Mouse (Mus musculus): Measurements from ENCODE around the gene Gm29133.

DNA sequence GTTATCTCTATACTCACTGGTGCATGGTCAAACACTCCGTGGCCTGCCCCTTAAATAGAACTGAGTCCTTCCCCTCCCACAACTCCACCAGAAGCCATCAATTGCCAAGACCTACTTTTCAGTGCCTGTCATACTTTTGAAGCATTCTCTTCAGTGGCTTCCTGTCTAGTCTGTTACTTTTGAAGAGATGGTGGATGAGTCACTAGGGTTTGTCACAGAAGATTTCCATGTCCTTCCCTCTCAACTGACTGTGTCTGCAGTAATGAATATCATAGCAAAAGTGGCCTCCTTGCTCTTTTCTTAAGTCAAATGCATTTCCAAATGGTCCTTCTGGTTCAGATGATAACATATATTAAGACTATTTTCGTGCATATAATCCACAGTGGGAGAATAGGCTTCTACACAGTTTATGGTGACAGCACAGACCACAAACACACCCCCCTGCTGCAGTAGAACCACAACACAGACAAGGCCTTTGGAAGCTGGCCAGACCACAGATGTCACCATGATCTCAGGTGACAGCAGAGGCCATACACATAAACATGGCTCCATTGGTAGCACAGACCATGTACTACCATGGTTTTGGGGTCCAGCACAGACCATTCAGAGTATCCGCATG lies 16.9 kb upstream of the Gm29133 start:
- no peak for TF ChIP-seq EP300 (IDR thresholded peaks at IDR 0.05; ENCODE audit: low read depth)
- no peak for TF ChIP-seq CTCF (IDR thresholded peaks at IDR 0.05; ENCODE audit: low read depth)

Measured in liver, embryonic 14.5 days (tissue).